Mouse (Mus musculus) heart, adult 2 months (tissue): ENCODE results near the gene Olfr1443.

Experiments used
- CTCF ChIP-seq: fragments of 200-600 bp; IDR thresholded peaks from 2 replicates; pipeline ENCODE4 v1.8.1; 2022; ENCODE audit warnings: antibody characterized with exemption, mild to moderate bottlenecking, moderate library complexity
- EP300 ChIP-seq: fragments of 200-500 bp; IDR thresholded peaks from 2 replicates; pipeline ENCODE4 v1.6.1; 2011; ENCODE audit warnings: low read depth, low read length, control low read depth; ENCODE audit not compliant: insufficient read depth
- POLR2A ChIP-seq: fragments of 200-500 bp; IDR thresholded peaks from 2 replicates; pipeline ENCODE4 v1.6.1; 2011; ENCODE audit warnings: mild to moderate bottlenecking, low read depth, low read length, control low read depth; ENCODE audit not compliant: insufficient read depth

DNA sequence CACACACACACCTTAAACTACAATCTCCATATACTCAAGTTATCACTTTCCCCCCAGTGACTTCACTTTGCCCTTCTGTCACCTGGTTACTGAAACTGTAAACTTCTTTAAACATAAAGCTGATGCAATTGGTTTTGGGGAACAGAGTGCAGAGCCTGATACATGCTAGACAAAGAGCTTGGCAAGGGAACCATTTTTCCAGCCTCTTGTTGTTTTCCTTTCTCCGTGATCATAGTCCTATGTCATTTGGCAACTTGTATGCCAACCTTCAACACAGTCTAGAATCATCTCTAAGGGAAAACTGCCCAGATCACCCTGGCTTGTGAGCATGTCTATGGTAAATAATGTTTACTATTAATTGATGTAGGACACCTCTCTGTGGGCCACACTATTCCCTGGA is 39.9 kb upstream of the Olfr1443 start:
- TF ChIP-seq POLR2A, result no peak
- no peak for TF ChIP-seq CTCF
- TF ChIP-seq EP300, result no peak
